Mouse (Mus musculus) lung, embryonic 14.5 days (tissue): ENCODE results near the gene Uri1. TPM values are rescaled to one million over a fixed set of nuclear protein-coding genes. Genes with fewer than 3 reads are reported as not detected.
A peak's percentile ranks its signal among the peaks of the same experiment; 100 is the strongest.

ENCODE experiments used
- ATAC-seq: fragments of 200-750 bp; cut with Nextera tagmentation; 2 replicates; pipeline ENCODE4 v1.8.0; 2017; ENCODE audit warnings: mild to moderate bottlenecking, moderate TSS enrichment, moderate library complexity; ENCODE audit not compliant: insufficient read depth
- DNase-seq: peaks from one replicate; pipeline ENCODE4 v3.0.0-alpha.2; 2015
- H3K27ac ChIP-seq: fragments of 300-500 bp; sonication (generic); 2 replicates; pipeline ENCODE4 v1.5.1; 2014; ENCODE audit warnings: low read depth, mild to moderate bottlenecking, moderate library complexity
- H3K27me3 ChIP-seq: fragments of 300-500 bp; sonication (generic); 2 replicates; pipeline ENCODE4 v1.6.1; 2014; ENCODE audit warnings: low read length, control low read depth; ENCODE audit not compliant: insufficient read depth
- H3K36me3 ChIP-seq: fragments of 300-500 bp; sonication (generic); 2 replicates; pipeline ENCODE4 v1.6.1; 2014; ENCODE audit warnings: control low read depth; ENCODE audit not compliant: insufficient read depth
- H3K4me1 ChIP-seq: fragments of 300-500 bp; sonication (generic); 2 replicates; pipeline ENCODE4 v1.6.1; 2014; ENCODE audit warnings: antibody characterized with exemption, control low read depth; ENCODE audit not compliant: insufficient read depth
- H3K4me2 ChIP-seq: fragments of 300-500 bp; sonication (generic); 2 replicates; pipeline ENCODE4 v1.6.1; 2014; ENCODE audit warnings: mild to moderate bottlenecking
- H3K4me3 ChIP-seq: fragments of 300-500 bp; sonication (generic); 2 replicates; pipeline ENCODE4 v1.5.1; 2014; ENCODE audit warnings: low read depth, low read length
- H3K9ac ChIP-seq: fragments of 300-500 bp; sonication (generic); 2 replicates; pipeline ENCODE4 v1.6.1; 2014
- H3K9me3 ChIP-seq: fragments of 300-500 bp; sonication (generic); 2 replicates; pipeline ENCODE4 v1.6.1; 2016; ENCODE audit warnings: low read depth, low read length, control low read depth
- CTCF ChIP-seq: IDR thresholded peaks from 2 replicates; pipeline ENCODE4 v1.5.1; 2016; ENCODE audit warnings: antibody characterized with exemption, low read depth
- WGBS: fragments of 180-500 bp; shearing (Covaris S2); extraction: QIAGEN DNeasy Blood & Tissue Kit; methylation state at CpG from one replicate; pipeline ENCODE4 v1.1.7; 2014; 5-methylcytosine and 5-hydroxymethylcytosine counted together
- polyA plus RNA-seq: library from polyadenylated mRNA; unstranded; fragments of >200 nt; fragmentation: Nextera tagmentation; extraction: Ambion mirVana; gene quantifications from 2 replicates; pipeline ENCODE4 v1.2.1, GENCODE M21; 2014

The Uri1 gene
- 65.1 and 65.7 TPM in 2 replicates for polyA plus RNA-seq

DNA sequence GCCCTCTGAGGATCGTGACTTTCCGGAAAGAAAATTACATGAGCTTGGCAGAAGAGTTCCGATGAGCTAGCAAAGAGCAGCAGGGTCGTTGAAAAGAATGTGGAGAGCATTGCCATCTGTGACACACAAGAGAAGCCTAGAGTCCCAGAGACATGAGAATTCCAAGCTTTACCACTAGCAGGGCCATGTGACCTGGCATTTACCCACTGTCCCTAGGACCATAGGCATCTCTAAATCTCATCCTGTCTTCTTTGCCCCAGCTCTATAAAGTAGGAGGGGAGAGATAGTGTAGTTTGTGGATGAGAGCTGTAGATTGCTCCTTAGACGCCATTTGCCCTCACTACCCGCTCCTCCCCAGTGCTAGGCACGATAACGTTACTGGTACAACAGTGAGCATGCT is at the start of gene Uri1:
Gene Uri1, minus strand, starts transcription at position 101 of the 400 bp plus-strand sequence.
- H3K27me3 ChIP-seq = no peaks in the 10 kb centered on the region
- H3K4me3 ChIP-seq = no peak within 1 kb of the TSS
- no peak for ATAC-seq
- H3K4me2 ChIP-seq = no peak within 1 kb of the TSS
- WGBS = 83% methylated on average over 8 of the region's 8 CpGs
- no peaks in the 10 kb centered on the region for H3K36me3 ChIP-seq
- H3K4me1 ChIP-seq = no peaks in the 10 kb centered on the region
- H3K9ac ChIP-seq = no peak within 1 kb of the TSS
- no peak for DNase-seq
- TF ChIP-seq CTCF = no peak
- no peaks in the 10 kb centered on the region for H3K9me3 ChIP-seq
- no peak within 1 kb of the TSS for H3K27ac ChIP-seq

DNA sequence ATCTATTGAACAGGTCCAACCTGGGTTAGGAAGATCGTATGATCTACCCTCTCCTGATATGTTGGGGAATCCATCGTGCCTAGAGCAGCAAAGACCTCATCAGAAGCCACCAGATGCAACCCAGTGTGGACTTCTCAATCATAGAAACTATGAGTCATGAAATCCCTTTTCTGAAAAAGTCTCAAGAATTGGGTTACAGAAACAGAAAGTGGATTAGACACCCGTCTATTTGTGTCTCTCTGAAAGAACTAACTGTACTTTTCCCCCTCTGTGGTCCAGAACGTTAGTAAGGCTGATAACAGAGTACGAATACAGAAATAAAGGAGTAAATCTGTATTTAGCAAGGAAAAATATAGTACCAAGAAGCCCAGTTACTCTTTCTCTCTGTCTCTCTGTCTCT is 47.7 kb upstream of the Uri1 start:
- WGBS = 71% methylated on average over 5 of the region's 5 CpGs

DNA sequence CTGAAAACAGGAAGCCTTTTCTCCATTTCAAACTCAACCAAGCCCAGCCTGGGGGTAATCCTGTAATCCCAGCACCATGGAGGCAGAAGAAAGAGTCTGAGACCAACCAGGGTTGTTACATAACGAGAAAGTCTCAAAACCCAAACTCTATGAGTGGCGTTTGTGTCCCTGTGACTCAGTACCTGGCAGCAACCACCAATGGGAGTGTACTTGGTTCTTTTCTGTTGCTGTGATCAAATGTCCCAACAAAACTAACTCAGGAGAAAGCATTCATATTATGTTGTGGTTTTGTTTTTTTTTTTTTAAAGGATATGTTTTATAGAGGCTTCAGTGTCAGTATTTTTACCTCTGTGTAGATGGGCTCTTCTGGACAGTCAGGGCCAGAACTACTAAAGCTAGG is 47.3 kb upstream of the Uri1 start:
- Histone ChIP-seq H3K27ac (no peak overlapping the region), H3K9me3 (no peaks in the 10 kb centered on the region), H3K9ac (no peak overlapping the region), H3K4me3 (no peak overlapping the region), H3K4me1 (no peaks in the 10 kb centered on the region), H3K27me3 (no peaks in the 10 kb centered on the region; the same call in 1 of the 2 replicates), H3K4me2 (no peak overlapping the region), H3K36me3 (no peaks in the 10 kb centered on the region)
- WGBS = 52% methylated on average over 2 of the region's 2 CpGs
- no peak for TF ChIP-seq CTCF
- ATAC-seq (no peak), DNase-seq (no peak)

More for the DNA sequence above, 47.7 kb upstream of the Uri1 start:
- H3K36me3 ChIP-seq = no peaks in the 10 kb centered on the region
- no peaks in the 10 kb centered on the region; the same call in 1 of the 2 replicates for H3K27me3 ChIP-seq
- no peak overlapping the region for H3K4me2 ChIP-seq
- DNase-seq (no peak), ATAC-seq (no peak)
- no peak for TF ChIP-seq CTCF
- no peaks in the 10 kb centered on the region for H3K9me3 ChIP-seq
- H3K4me1 ChIP-seq = no peaks in the 10 kb centered on the region
- no peak overlapping the region for H3K4me3 ChIP-seq
- H3K9ac ChIP-seq = no peak overlapping the region
- no peak overlapping the region for H3K27ac ChIP-seq

DNA sequence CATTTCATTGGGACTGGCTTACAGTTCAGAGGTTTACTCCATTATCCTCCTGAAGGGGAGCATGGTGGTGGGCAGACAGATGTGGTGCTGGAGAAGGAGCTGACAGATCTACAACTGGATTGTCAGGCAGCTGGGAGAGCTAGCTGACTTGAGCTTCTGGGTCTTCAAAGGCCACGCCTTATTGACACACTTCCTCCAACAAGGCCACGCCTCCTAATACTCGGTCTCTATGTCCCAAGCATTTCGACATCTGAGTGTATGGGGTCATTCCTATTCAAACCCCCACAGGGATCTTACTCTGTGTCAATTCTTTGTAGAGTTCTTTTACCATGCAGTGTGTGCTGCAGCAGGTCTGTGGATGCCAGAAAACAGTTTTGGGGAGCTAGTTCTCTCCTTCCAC is 41.1 kb upstream of the Uri1 start:
- Histone ChIP-seq H3K36me3 (no peaks in the 10 kb centered on the region), H3K27me3 (no peaks in the 10 kb centered on the region), H3K4me1 (no peaks in the 10 kb centered on the region), H3K27ac (no peak overlapping the region), H3K4me2 (no peak overlapping the region), H3K9me3 (no peaks in the 10 kb centered on the region), H3K4me3 (no peak overlapping the region), H3K9ac (no peak overlapping the region)
- no peak for TF ChIP-seq CTCF
- no peak for DNase-seq
- WGBS = 30% methylated on average over 4 of the region's 4 CpGs
- no peak for ATAC-seq

GRCm38 (mm10) chr7:38061060-38061970 is 38.0 kb upstream of the Uri1 start:
- H3K27me3 ChIP-seq = no peaks in the 10 kb centered on the region
- ATAC-seq (peak; percentile 96), DNase-seq (peak; percentile 98)
- TF ChIP-seq CTCF = peak; percentile 93
- peak overlapping the region; percentile 70 for H3K9ac ChIP-seq
- H3K4me3 ChIP-seq = peak overlapping the region; percentile 42
- peak overlapping the region; percentile 67; the same call in 1 of the 2 replicates for H3K27ac ChIP-seq
- 1% methylated on average over 56 of the region's 57 CpGs for WGBS
- H3K9me3 ChIP-seq = no peaks in the 10 kb centered on the region
- H3K4me1 ChIP-seq = no peaks in the 10 kb centered on the region
- H3K36me3 ChIP-seq = no peaks in the 10 kb centered on the region
- peak overlapping the region; percentile 77 for H3K4me2 ChIP-seq

DNA sequence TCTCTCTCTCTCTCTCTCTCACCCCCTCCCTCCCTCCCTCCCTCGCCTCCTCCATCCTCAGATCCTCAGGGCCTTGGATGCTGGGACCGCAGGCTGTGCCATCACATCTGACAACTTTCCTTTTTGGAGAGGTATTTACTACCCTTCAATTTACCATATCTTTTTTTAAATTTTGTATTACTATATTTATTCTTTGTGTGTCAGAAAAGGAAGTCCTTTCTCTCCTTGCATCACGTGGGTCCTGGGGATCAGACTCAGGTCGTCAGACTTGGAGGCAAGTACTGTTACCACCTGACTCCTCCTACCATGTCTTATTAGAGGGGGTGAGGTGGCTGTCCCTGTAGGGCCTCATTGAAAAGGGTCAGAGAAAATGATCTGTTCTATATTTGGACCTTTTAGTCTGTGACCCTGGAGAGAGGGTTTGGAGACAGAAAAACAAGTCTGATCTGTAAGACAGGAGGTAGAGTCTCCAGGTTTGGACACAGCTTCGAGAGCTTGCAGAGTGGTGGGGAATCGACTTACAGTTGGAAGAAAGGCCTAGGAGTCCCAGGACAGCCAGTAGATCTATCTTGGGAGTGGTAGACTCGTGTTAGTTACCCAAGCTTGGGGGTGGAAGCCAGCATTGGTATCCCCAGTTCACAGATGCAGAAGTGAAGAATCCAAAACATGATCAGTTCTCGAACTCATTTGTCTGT is 36.4 kb upstream of the Uri1 start:
- Histone ChIP-seq H3K27me3 (no peaks in the 10 kb centered on the region), H3K36me3 (no peaks in the 10 kb centered on the region), H3K4me3 (no peak overlapping the region), H3K9me3 (no peaks in the 10 kb centered on the region), H3K9ac (no peak overlapping the region), H3K27ac (no peak overlapping the region), H3K4me1 (no peaks in the 10 kb centered on the region), H3K4me2 (no peak overlapping the region)
- no peak for DNase-seq
- no peak for TF ChIP-seq CTCF
- no peak for ATAC-seq
- 56% methylated on average over 8 of the region's 8 CpGs for WGBS

GRCm38 (mm10) chr7:38059096-38059495 is 35.7 kb upstream of the Uri1 start:
- 14% methylated on average over 7 of the region's 7 CpGs for WGBS
- Histone ChIP-seq H3K4me2 (no peak overlapping the region), H3K27me3 (no peaks in the 10 kb centered on the region), H3K9ac (no peak overlapping the region), H3K36me3 (no peaks in the 10 kb centered on the region), H3K9me3 (no peaks in the 10 kb centered on the region), H3K27ac (no peak overlapping the region), H3K4me3 (no peak overlapping the region), H3K4me1 (no peaks in the 10 kb centered on the region)
- no peak for ATAC-seq
- TF ChIP-seq CTCF = no peak
- DNase-seq = no peak
